Mouse (Mus musculus): Measurements from ENCODE around the gene T2. TPM values are rescaled to one million over a fixed set of nuclear protein-coding genes. Genes with fewer than 3 reads are reported as not detected.

Gene T2
- not detected in 2 replicates for polyA plus RNA-seq (2015; fragmentation: Nextera tagmentation; extraction: Ambion mirVana)

DNA sequence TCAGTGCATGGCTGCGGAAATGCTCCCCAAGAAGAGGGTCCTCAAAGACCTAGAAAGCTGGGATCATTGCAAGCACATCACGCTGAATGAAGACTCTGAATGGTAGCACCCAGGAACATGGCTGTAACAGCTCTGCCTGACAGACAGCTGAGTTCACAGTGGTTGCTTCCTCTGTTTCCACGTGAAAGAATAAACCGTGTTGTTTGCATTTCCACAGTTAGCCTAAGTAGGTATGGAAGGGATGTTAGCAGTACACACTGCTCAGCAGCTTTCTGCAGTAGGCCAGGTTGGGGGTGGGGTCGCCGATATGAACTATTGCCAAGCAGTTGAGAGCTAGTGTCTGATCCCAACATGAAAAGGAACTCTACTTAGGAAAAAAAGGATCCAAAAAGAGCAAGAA lies at the start of gene T2:
T2 (plus strand) TSS at position 301 of the 400 bp plus-strand sequence.

GRCm38 (mm10) chr17:8310838-8311614 lies 44.8 kb upstream of the T2 start, which contains the start of gene Sft2d1:
Gene Sft2d1 (plus strand): TSS chr17:8311102.

GRCm38 (mm10) chr17:8337159-8337558 lies 18.6 kb upstream of the T2 start, which contains the start of gene Prr18:
Gene Prr18 (plus strand): TSS chr17:8337459.

GRCm38 (mm10) chr17:8433978-8434960 lies 78.5 kb downstream of the T2 start, which contains the start of gene T:
Gene T (plus strand): TSS chr17:8434423.

Other genes with a start within 250 kb of the T2 start
- 0.08 TPM in 1 of 2 replicates, not detected in the other for gene Gm49673, start 208.2 kb upstream of the T2 start, polyA plus RNA-seq (2015; fragmentation: Nextera tagmentation; extraction: Ambion mirVana)
- 42.7 and 43.2 TPM in 2 replicates for gene Rnaset2a, start 207.9 kb upstream of the T2 start, polyA plus RNA-seq (2015; fragmentation: Nextera tagmentation; extraction: Ambion mirVana)
- gene Fgfr1op, start 190.5 kb upstream of the T2 start, polyA plus RNA-seq (2015; fragmentation: Nextera tagmentation; extraction: Ambion mirVana): 19.1 and 20.5 TPM in 2 replicates
- 0.13 TPM in 1 of 2 replicates, not detected in the other for gene Ccr6, start 119.9 kb upstream of the T2 start, polyA plus RNA-seq (2015; fragmentation: Nextera tagmentation; extraction: Ambion mirVana)
- gene Mpc1, start 73.1 kb upstream of the T2 start, polyA plus RNA-seq (2015; fragmentation: Nextera tagmentation; extraction: Ambion mirVana): 553 and 568 TPM in 2 replicates
- 45.4 and 54.9 TPM in 2 replicates for gene Sft2d1, start 44.9 kb upstream of the T2 start, polyA plus RNA-seq (2015; fragmentation: Nextera tagmentation; extraction: Ambion mirVana)
- not detected in 2 replicates for gene Prr18, start 18.5 kb upstream of the T2 start, polyA plus RNA-seq (2015; fragmentation: Nextera tagmentation; extraction: Ambion mirVana)
- 0.23 TPM in 1 of 2 replicates, not detected in the other for gene T, start 78.4 kb downstream of the T2 start, polyA plus RNA-seq (2015; fragmentation: Nextera tagmentation; extraction: Ambion mirVana)
- 0.96 and 1.6 TPM in 2 replicates for gene Pde10a, start 169.4 kb downstream of the T2 start, polyA plus RNA-seq (2015; fragmentation: Nextera tagmentation; extraction: Ambion mirVana)
- not detected in 2 replicates for gene Gm17087, start 211.0 kb downstream of the T2 start, polyA plus RNA-seq (2015; fragmentation: Nextera tagmentation; extraction: Ambion mirVana)